Mouse (Mus musculus): ENCODE measurements around the gene Gosr2. TPM values are rescaled to one million over a fixed set of nuclear protein-coding genes. Genes with fewer than 3 reads are reported as not detected.
A peak's percentile ranks its signal among the peaks of the same experiment; 100 is the strongest.
"Not testable (repeated sequence)": the region's sequence is repeated elsewhere in the genome, so short reads cannot be mapped to it uniquely, and the experiment has no call there.

The Gosr2 gene
- total and polyA plus RNA-seq, 3 experiments = 16.0 to 72.1 (median 69.2) TPM

GRCm38 (mm10) chr11:103685261-103685736 is 12.4 kb downstream of the Gosr2 start:
- no peaks in the 10 kb centered on the region for H3K27me3 ChIP-seq (ENCODE audit: insufficient read depth, low read length)
- H3K9me3 ChIP-seq (replicated peaks) = no peaks in the 10 kb centered on the region
- TF ChIP-seq POLR2AphosphoS5 (IDR thresholded peaks at IDR 0.05; ENCODE audit: insufficient replicate concordance, low read depth, low read length) = no peak
- no peak for TF ChIP-seq TAL1 (conservative IDR thresholded peaks at IDR 0.05; ENCODE audit: low read depth, low read length)
- TF ChIP-seq GATA2 (IDR thresholded peaks at IDR 0.05; ENCODE audit: borderline replicate concordance, low read depth, low read length) = no peak
- no peak for TF ChIP-seq CTCF (IDR thresholded peaks at IDR 0.05; ENCODE audit: low read depth, low read length)
- ATAC-seq (ENCODE audit: extremely low read depth, insufficient number of reproducible peaks, low FRiP score, poor library complexity, severe bottlenecking) (no peak), DNase-seq (ENCODE audit: low spot score) (no peak)
- peaks cover 9% of the 10 kb centered on the region for H3K4me1 ChIP-seq (ENCODE audit: insufficient read depth, low read depth, low read length)
- peaks cover 99% of the 10 kb centered on the region for H3K36me3 ChIP-seq (replicated peaks)
- H3K4me3 ChIP-seq (ENCODE audit: low read depth, low read length) = no peak overlapping the region

- ATAC-seq (ENCODE audit: extremely low read depth, insufficient number of reproducible peaks, low FRiP score, poor library complexity, severe bottlenecking) (no peak), DNase-seq (ENCODE audit: low spot score) (no peak)
- TF ChIP-seq CTCF (IDR thresholded peaks at IDR 0.05; ENCODE audit: low read depth, low read length) (no peak), POLR2AphosphoS5 (IDR thresholded peaks at IDR 0.05; ENCODE audit: insufficient replicate concordance, low read depth, low read length) (no peak)
- H3K9me3 ChIP-seq (replicated peaks) = no peaks in the 10 kb centered on the region
- no peak overlapping the region for H3K4me3 ChIP-seq (ENCODE audit: low read depth, low read length)
- peaks cover 97% of the 10 kb centered on the region for H3K36me3 ChIP-seq (replicated peaks)
- no peaks in the 10 kb centered on the region for H3K27me3 ChIP-seq (ENCODE audit: insufficient read depth, low read length)
- no peaks in the 10 kb centered on the region for H3K4me1 ChIP-seq (ENCODE audit: insufficient read depth, low read depth, low read length)
These were observed 13.9 kb downstream of the Gosr2 start for GRCm38 (mm10) chr11:103683667-103684334.

- not testable (repeated sequence) for H3K4me3 ChIP-seq (ENCODE audit: low read depth, low read length); H3K4me1 ChIP-seq (ENCODE audit: insufficient read depth, low read depth, low read length); ATAC-seq (ENCODE audit: extremely low read depth, insufficient number of reproducible peaks, low FRiP score, poor library complexity, severe bottlenecking); H3K9me3 ChIP-seq (replicated peaks); DNase-seq (ENCODE audit: low spot score); H3K27me3 ChIP-seq (ENCODE audit: insufficient read depth, low read length)
- 0 out of 2 replicates have a peak, but pooled peaks have one; percentile 9 for TF ChIP-seq CTCF (IDR thresholded peaks at IDR 0.05; ENCODE audit: low read depth, low read length)
- peaks cover 91% of the 10 kb centered on the region for H3K36me3 ChIP-seq (replicated peaks)
These were observed 20.7 kb downstream of the Gosr2 start for GRCm38 (mm10) chr11:103677042-103677441.

- Histone ChIP-seq H3K4me3 (ENCODE audit: low read depth, low read length) (no peak overlapping the region), H3K9me3 (replicated peaks) (no peaks in the 10 kb centered on the region), H3K4me1 (ENCODE audit: insufficient read depth, low read depth, low read length) (no peaks in the 10 kb centered on the region), H3K27me3 (ENCODE audit: insufficient read depth, low read length) (no peaks in the 10 kb centered on the region), H3K36me3 (replicated peaks) (peaks cover 82% of the 10 kb centered on the region)
- no peak for TF ChIP-seq GATA1 (IDR thresholded peaks at IDR 0.05; ENCODE audit: borderline replicate concordance, low read length)
- TF ChIP-seq TAL1 (conservative IDR thresholded peaks at IDR 0.05; ENCODE audit: low read depth, low read length) = no peak
- peak; percentile 91 for TF ChIP-seq CTCF (IDR thresholded peaks at IDR 0.05; ENCODE audit: low read depth, low read length)
- peak; percentile 41 for DNase-seq (ENCODE audit: low spot score)
- ATAC-seq (ENCODE audit: extremely low read depth, insufficient number of reproducible peaks, low FRiP score, poor library complexity, severe bottlenecking) = no peak
These were observed 22.1 kb downstream of the Gosr2 start for GRCm38 (mm10) chr11:103675556-103675955.

- Histone ChIP-seq H3K27me3 (ENCODE audit: insufficient read depth, low read length) (peaks cover 19% of the 10 kb centered on the region), H3K4me1 (ENCODE audit: insufficient read depth, low read depth, low read length) (peaks cover under 1% of the 10 kb centered on the region; the same call in 1 of the 2 replicates), H3K36me3 (replicated peaks) (peaks cover 5% of the 10 kb centered on the region), H3K4me3 (ENCODE audit: low read depth, low read length) (no peak overlapping the region), H3K9me3 (replicated peaks) (no peaks in the 10 kb centered on the region)
- no peak for ATAC-seq (ENCODE audit: extremely low read depth, insufficient number of reproducible peaks, low FRiP score, poor library complexity, severe bottlenecking)
- no peak for DNase-seq (ENCODE audit: low spot score)
- TF ChIP-seq GATA2 (IDR thresholded peaks at IDR 0.05; ENCODE audit: borderline replicate concordance, low read depth, low read length) = no peak
- TF ChIP-seq CTCF (IDR thresholded peaks at IDR 0.05; ENCODE audit: low read depth, low read length) = no peak
- no peak for TF ChIP-seq TAL1 (conservative IDR thresholded peaks at IDR 0.05; ENCODE audit: low read depth, low read length)
- no peak for TF ChIP-seq GATA1 (IDR thresholded peaks at IDR 0.05; ENCODE audit: borderline replicate concordance, low read length)
- TF ChIP-seq POLR2AphosphoS5 (IDR thresholded peaks at IDR 0.05; ENCODE audit: insufficient replicate concordance, low read depth, low read length) = no peak
These were observed 30.7 kb downstream of the Gosr2 start for GRCm38 (mm10) chr11:103666907-103667426.

- Histone ChIP-seq H3K27me3 (ENCODE audit: insufficient read depth, low read length) (peaks cover 19% of the 10 kb centered on the region), H3K4me1 (ENCODE audit: insufficient read depth, low read depth, low read length) (peaks cover 2% of the 10 kb centered on the region; the same call in 1 of the 2 replicates), H3K4me3 (ENCODE audit: low read depth, low read length) (no peak overlapping the region), H3K9me3 (replicated peaks) (no peaks in the 10 kb centered on the region), H3K36me3 (replicated peaks) (peaks cover 5% of the 10 kb centered on the region)
- no peak for ATAC-seq (ENCODE audit: extremely low read depth, insufficient number of reproducible peaks, low FRiP score, poor library complexity, severe bottlenecking)
- no peak for DNase-seq (ENCODE audit: low spot score)
- TF ChIP-seq CTCF (IDR thresholded peaks at IDR 0.05; ENCODE audit: low read depth, low read length) (no peak), POLR2AphosphoS5 (IDR thresholded peaks at IDR 0.05; ENCODE audit: insufficient replicate concordance, low read depth, low read length) (no peak), TAL1 (conservative IDR thresholded peaks at IDR 0.05; ENCODE audit: low read depth, low read length) (no peak), GATA2 (IDR thresholded peaks at IDR 0.05; ENCODE audit: borderline replicate concordance, low read depth, low read length) (no peak), GATA1 (IDR thresholded peaks at IDR 0.05; ENCODE audit: borderline replicate concordance, low read length) (no peak)
These were observed 31.4 kb downstream of the Gosr2 start for GRCm38 (mm10) chr11:103666181-103666906.

All from G1E (cell line).